Mouse (Mus musculus): Measurements from ENCODE around the gene Efcab10. TPM values are rescaled to one million over a fixed set of nuclear protein-coding genes. Genes with fewer than 3 reads are reported as not detected.

The Efcab10 gene
- polyA plus RNA-seq (2012; rRNA removed), result 0.95 and 1.5 TPM in 2 replicates

- no peak within 1 kb of the TSS for H3K4me3 ChIP-seq (replicated peaks; ENCODE audit: insufficient read depth, low read depth, low read length)
- no peak for TF ChIP-seq POLR2A (IDR thresholded peaks at IDR 0.05; ENCODE audit: borderline replicate concordance, insufficient read depth, low read length)
- TF ChIP-seq CTCF (IDR thresholded peaks at IDR 0.05; ENCODE audit: borderline replicate concordance, insufficient read depth, low read depth, low read length), result no peak
- peak; percentile 13 to 19 for DNase-seq
- 16% methylated on average over 24 of the region's 24 CpGs for WGBS
- H3K4me1 ChIP-seq (ENCODE audit: control insufficient read depth, insufficient read depth, low read length), result no peaks in the 10 kb centered on the region
- H3K27me3 ChIP-seq (ENCODE audit: control insufficient read depth, insufficient read depth, low read length), result no peaks in the 10 kb centered on the region
- H3K27ac ChIP-seq (ENCODE audit: insufficient read depth, low read length), result no peak within 1 kb of the TSS
Measured at GRCm38 (mm10) chr12:33394804-33395623, at the start of gene Efcab10. TSS of gene Efcab10 (plus strand) at chr12:33394854.

DNA sequence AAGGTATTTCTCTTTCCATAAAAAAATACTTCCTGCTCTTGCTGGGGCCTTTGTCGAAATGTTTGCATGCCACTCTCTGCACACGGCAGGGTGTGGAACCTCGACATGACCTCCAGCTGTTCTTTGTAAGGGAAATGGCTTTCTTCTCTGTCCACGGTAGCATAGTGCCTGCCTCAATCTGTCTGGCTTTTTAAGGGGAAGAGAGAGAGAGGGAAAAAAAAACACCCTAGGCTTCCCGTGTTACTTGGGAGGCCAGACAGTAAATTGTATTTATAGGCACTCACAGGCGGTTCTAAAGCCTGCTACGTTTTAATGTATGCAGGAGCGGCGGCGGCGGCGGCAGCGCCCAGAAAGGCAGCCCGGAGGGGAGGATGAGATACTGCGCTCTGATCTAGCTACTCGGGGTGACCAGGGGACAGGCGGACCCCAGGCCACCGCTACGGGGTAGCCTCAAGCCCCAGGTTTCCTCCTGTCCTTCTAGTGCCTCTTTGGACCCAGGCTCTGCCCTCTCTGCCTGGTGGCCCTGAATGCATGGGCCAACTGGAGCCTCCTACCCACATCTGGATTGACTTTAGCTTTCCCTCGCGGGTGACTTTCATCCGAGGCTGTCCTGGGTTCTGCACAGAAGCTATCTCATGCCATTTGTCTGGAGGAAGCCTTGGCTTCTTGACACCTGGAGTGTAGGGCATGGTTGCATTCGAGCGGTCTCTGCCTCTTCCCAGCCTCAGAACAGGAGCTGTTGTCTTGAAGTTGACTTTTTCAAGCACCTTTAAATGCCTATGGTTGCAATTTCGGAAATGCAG, 49.5 kb upstream of the Efcab10 start:
- H3K4me3 ChIP-seq (replicated peaks; ENCODE audit: insufficient read depth, low read depth, low read length), result no peak overlapping the region
- no peak for DNase-seq
- H3K27ac ChIP-seq (ENCODE audit: insufficient read depth, low read length), result no peak overlapping the region
- WGBS, result 70% methylated on average over 25 of the region's 25 CpGs
- peaks cover 17% of the 10 kb centered on the region for H3K4me1 ChIP-seq (ENCODE audit: control insufficient read depth, insufficient read depth, low read length)
- H3K27me3 ChIP-seq (ENCODE audit: control insufficient read depth, insufficient read depth, low read length), result no peaks in the 10 kb centered on the region
- TF ChIP-seq POLR2A (IDR thresholded peaks at IDR 0.05; ENCODE audit: borderline replicate concordance, insufficient read depth, low read length) (no peak), CTCF (IDR thresholded peaks at IDR 0.05; ENCODE audit: borderline replicate concordance, insufficient read depth, low read depth, low read length) (no peak)

DNA sequence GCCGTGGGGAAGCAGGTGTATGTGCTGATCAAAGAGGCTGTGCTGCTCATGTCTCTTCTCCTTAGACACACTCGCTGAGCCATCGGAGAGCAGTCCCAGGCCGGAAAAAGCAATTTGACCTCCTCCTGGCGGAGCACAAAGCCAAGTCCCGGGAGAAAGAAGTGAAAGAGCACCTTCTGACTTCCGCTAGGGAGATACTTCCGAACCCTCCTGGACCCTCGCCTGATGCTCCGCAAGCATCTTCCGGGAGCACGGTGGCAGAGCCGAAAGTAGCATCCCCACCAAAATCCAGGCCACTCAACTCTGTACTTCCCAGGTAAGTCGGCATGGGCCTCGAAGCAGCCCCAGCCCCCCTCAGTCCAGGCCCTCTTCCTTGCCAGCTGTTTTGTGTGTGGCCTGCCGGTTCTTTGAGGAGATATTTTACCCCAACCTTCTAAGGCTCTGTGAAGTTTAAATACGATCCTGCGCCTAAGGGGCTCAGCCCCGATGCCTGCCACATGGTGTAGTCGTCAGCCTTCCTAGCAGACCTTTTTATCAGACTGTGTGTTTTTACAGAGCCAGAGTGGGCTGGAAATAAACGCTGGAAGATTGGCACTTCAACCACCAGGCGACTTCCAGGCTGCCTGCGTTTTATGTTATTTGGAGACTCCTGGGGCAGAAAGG, 48.8 kb upstream of the Efcab10 start:
- H3K27me3 ChIP-seq (ENCODE audit: control insufficient read depth, insufficient read depth, low read length), result no peaks in the 10 kb centered on the region
- H3K4me3 ChIP-seq (replicated peaks; ENCODE audit: insufficient read depth, low read depth, low read length), result no peak overlapping the region
- WGBS, result 71% methylated on average over 23 of the region's 23 CpGs
- TF ChIP-seq POLR2A (IDR thresholded peaks at IDR 0.05; ENCODE audit: borderline replicate concordance, insufficient read depth, low read length) (no peak), CTCF (IDR thresholded peaks at IDR 0.05; ENCODE audit: borderline replicate concordance, insufficient read depth, low read depth, low read length) (no peak)
- no peak for DNase-seq
- H3K4me1 ChIP-seq (ENCODE audit: control insufficient read depth, insufficient read depth, low read length), result peaks cover 13% of the 10 kb centered on the region
- no peak overlapping the region for H3K27ac ChIP-seq (ENCODE audit: insufficient read depth, low read length)

DNA sequence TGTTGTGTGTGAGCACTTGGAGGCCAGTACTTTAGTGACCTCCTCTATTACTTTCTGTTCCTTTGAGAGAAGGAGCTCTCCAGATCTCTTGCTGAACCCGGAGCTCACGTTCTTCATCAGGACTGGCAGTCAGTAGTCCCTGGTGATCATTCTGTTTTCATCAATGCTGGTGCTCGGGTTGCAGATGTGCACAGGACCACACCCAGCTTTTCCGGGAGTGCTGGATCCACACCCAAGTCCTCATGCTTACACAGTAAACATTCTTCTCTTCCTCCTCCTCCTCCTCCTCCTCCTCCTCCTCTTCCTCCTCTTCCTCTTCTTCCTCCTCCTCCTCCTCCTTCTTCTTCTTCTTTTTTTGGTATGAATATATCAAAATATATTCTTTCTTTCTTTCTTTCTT, 42.0 kb upstream of the Efcab10 start:
- TF ChIP-seq CTCF (IDR thresholded peaks at IDR 0.05; ENCODE audit: borderline replicate concordance, insufficient read depth, low read depth, low read length) (no peak), POLR2A (IDR thresholded peaks at IDR 0.05; ENCODE audit: borderline replicate concordance, insufficient read depth, low read length) (no peak)
- no peak for DNase-seq
- no peaks in the 10 kb centered on the region for H3K4me1 ChIP-seq (ENCODE audit: control insufficient read depth, insufficient read depth, low read length)
- H3K27me3 ChIP-seq (ENCODE audit: control insufficient read depth, insufficient read depth, low read length), result no peaks in the 10 kb centered on the region
- WGBS, result 91% methylated on average over 4 of the region's 4 CpGs
- no peak overlapping the region for H3K27ac ChIP-seq (ENCODE audit: insufficient read depth, low read length)
- H3K4me3 ChIP-seq (replicated peaks; ENCODE audit: insufficient read depth, low read depth, low read length), result no peak overlapping the region

DNA sequence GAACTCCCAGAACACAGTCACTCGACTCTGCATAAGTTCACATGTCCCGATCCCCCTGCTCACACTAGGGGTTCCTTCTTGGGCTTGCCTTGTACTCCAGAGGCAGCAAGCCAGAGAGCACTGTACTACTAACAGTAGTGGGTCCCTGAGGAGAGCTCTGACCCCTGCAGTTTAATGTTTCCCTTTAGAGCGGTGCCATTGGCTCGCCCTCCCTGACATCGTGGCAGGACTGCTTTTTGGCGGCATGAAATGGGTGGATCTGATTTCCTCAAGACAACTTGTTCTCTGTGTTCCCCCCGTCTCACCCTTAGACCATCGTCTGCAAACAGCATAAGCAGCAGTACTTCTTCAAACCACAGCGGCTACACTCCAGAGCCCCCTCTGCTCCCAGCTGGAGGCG, 36.3 kb upstream of the Efcab10 start:
- WGBS, result 89% methylated on average over 10 of the region's 10 CpGs
- DNase-seq, result no peak
- no peaks in the 10 kb centered on the region for H3K27me3 ChIP-seq (ENCODE audit: control insufficient read depth, insufficient read depth, low read length)
- H3K4me3 ChIP-seq (replicated peaks; ENCODE audit: insufficient read depth, low read depth, low read length), result no peak overlapping the region
- TF ChIP-seq POLR2A (IDR thresholded peaks at IDR 0.05; ENCODE audit: borderline replicate concordance, insufficient read depth, low read length), result no peak
- no peak for TF ChIP-seq CTCF (IDR thresholded peaks at IDR 0.05; ENCODE audit: borderline replicate concordance, insufficient read depth, low read depth, low read length)
- H3K27ac ChIP-seq (ENCODE audit: insufficient read depth, low read length), result no peak overlapping the region
- no peaks in the 10 kb centered on the region for H3K4me1 ChIP-seq (ENCODE audit: control insufficient read depth, insufficient read depth, low read length)

- TF ChIP-seq CTCF (IDR thresholded peaks at IDR 0.05; ENCODE audit: borderline replicate concordance, insufficient read depth, low read depth, low read length) (no peak), POLR2A (IDR thresholded peaks at IDR 0.05; ENCODE audit: borderline replicate concordance, insufficient read depth, low read length) (no peak)
- WGBS, result 87% methylated on average over 7 of the region's 7 CpGs
- Histone ChIP-seq H3K27me3 (ENCODE audit: control insufficient read depth, insufficient read depth, low read length) (no peaks in the 10 kb centered on the region), H3K27ac (ENCODE audit: insufficient read depth, low read length) (no peak overlapping the region), H3K4me3 (replicated peaks; ENCODE audit: insufficient read depth, low read depth, low read length) (no peak overlapping the region), H3K4me1 (ENCODE audit: control insufficient read depth, insufficient read depth, low read length) (no peaks in the 10 kb centered on the region)
- no peak for DNase-seq
Measured at GRCm38 (mm10) chr12:33359209-33359608, 35.4 kb upstream of the Efcab10 start.

GRCm38 (mm10) chr12:33359878-33360482, 34.7 kb upstream of the Efcab10 start:
- WGBS, result 68% methylated on average over 5 of the region's 5 CpGs
- no peaks in the 10 kb centered on the region for H3K27me3 ChIP-seq (ENCODE audit: control insufficient read depth, insufficient read depth, low read length)
- no peak for TF ChIP-seq CTCF (IDR thresholded peaks at IDR 0.05; ENCODE audit: borderline replicate concordance, insufficient read depth, low read depth, low read length)
- DNase-seq, result peak in 1 of 2 experiments; percentile 17
- H3K27ac ChIP-seq (ENCODE audit: insufficient read depth, low read length), result no peak overlapping the region
- no peak overlapping the region for H3K4me3 ChIP-seq (replicated peaks; ENCODE audit: insufficient read depth, low read depth, low read length)
- no peaks in the 10 kb centered on the region for H3K4me1 ChIP-seq (ENCODE audit: control insufficient read depth, insufficient read depth, low read length)

Data from cerebellum, adult 2 months (tissue).